Mouse (Mus musculus) limb, embryonic 12.5 days (tissue): ENCODE results near the gene Col6a2. TPM values are rescaled to one million over a fixed set of nuclear protein-coding genes. Genes with fewer than 3 reads are reported as not detected.

Experiments used
- ATAC-seq: fragments of 200-750 bp; cut with Nextera tagmentation; 2 replicates; pipeline ENCODE4 v1.8.0; 2017; ENCODE audit warnings: low read depth, moderate TSS enrichment; ENCODE audit not compliant: insufficient number of reproducible peaks, insufficient read depth, low FRiP score, low TSS enrichment
- H3K27ac ChIP-seq: fragments of 300-500 bp; sonication (generic); 2 replicates; pipeline ENCODE4 v1.5.1; 2016; ENCODE audit warnings: mild to moderate bottlenecking, moderate library complexity
- H3K27me3 ChIP-seq: fragments of 300-500 bp; sonication (generic); 2 replicates; pipeline ENCODE4 v1.6.1; 2016; ENCODE audit warnings: mild to moderate bottlenecking, moderate library complexity
- H3K36me3 ChIP-seq: fragments of 300-500 bp; sonication (generic); 2 replicates; pipeline ENCODE4 v1.6.1; 2016; ENCODE audit warnings: mild to moderate bottlenecking, moderate library complexity
- H3K4me1 ChIP-seq: fragments of 300-500 bp; sonication (generic); replicated peaks from 2 replicates; pipeline ENCODE4 v1.6.1; 2016
- H3K4me2 ChIP-seq: fragments of 300-500 bp; sonication (generic); 2 replicates; pipeline ENCODE4 v1.6.1; 2016; ENCODE audit warnings: mild to moderate bottlenecking, moderate library complexity
- H3K4me3 ChIP-seq: fragments of 300-500 bp; sonication (generic); replicated peaks from 2 replicates; pipeline ENCODE4 v1.5.1; 2016; ENCODE audit warnings: mild to moderate bottlenecking
- H3K9ac ChIP-seq: fragments of 300-500 bp; sonication (generic); replicated peaks from 2 replicates; pipeline ENCODE4 v1.6.1; 2016; ENCODE audit warnings: mild to moderate bottlenecking, moderate library complexity
- H3K9me3 ChIP-seq: fragments of 300-500 bp; sonication (generic); 2 replicates; pipeline ENCODE4 v1.6.1; 2016; ENCODE audit warnings: mild to moderate bottlenecking, moderate library complexity
- WGBS: fragments of 180-500 bp; shearing (Covaris S2); methylation state at CpG from one replicate; pipeline ENCODE4 v1.1.7; 2016; 5-methylcytosine and 5-hydroxymethylcytosine counted together
- polyA plus RNA-seq: library from polyadenylated mRNA; unstranded; fragments of >200 nt; fragmentation: Nextera tagmentation; extraction: Ambion mirVana; gene quantifications from 2 replicates; pipeline ENCODE4 v1.2.1, GENCODE M21; 2016

Gene Col6a2
- 47.6 and 54.7 TPM in 2 replicates for polyA plus RNA-seq

GRCm38 (mm10) chr10:76622928-76623680 lies at the start of gene Col6a2:
TSS of gene Col6a2 (minus strand) at chr10:76623630.
- H3K4me3 ChIP-seq: peak within 1 kb of the TSS; percentile 55
- H3K4me1 ChIP-seq: peaks cover 25% of the 10 kb centered on the region
- WGBS: 3% methylated on average over 28 of the region's 31 CpGs
- H3K4me2 ChIP-seq: peak within 1 kb of the TSS; percentile 67
- peak; percentile 93 for ATAC-seq
- peak within 1 kb of the TSS; percentile 79 for H3K9ac ChIP-seq
- H3K27me3 ChIP-seq: no peaks in the 10 kb centered on the region; the same call in 1 of the 2 replicates
- peak within 1 kb of the TSS; percentile 64; the same call in 1 of the 2 replicates for H3K27ac ChIP-seq
- H3K9me3 ChIP-seq: no peaks in the 10 kb centered on the region
- no peaks in the 10 kb centered on the region for H3K36me3 ChIP-seq

GRCm38 (mm10) chr10:76671939-76672338 lies 48.5 kb upstream of the Col6a2 start:
- H3K9me3 ChIP-seq: peaks cover 5% of the 10 kb centered on the region; the same call in 1 of the 2 replicates
- 55% methylated on average over 9 of the region's 9 CpGs for WGBS
- H3K9ac ChIP-seq: no peak overlapping the region
- peak; percentile 82 for ATAC-seq
- no peak overlapping the region for H3K4me2 ChIP-seq
- no peak overlapping the region for H3K4me3 ChIP-seq
- peaks cover 7% of the 10 kb centered on the region for H3K4me1 ChIP-seq
- peak overlapping the region; percentile 87 for H3K27ac ChIP-seq
- H3K27me3 ChIP-seq: no peaks in the 10 kb centered on the region
- H3K36me3 ChIP-seq: no peaks in the 10 kb centered on the region

- Histone ChIP-seq H3K4me1 (peaks cover 7% of the 10 kb centered on the region), H3K9me3 (peaks cover 19% of the 10 kb centered on the region; the same call in 1 of the 2 replicates), H3K9ac (no peak overlapping the region), H3K27ac (no peak overlapping the region), H3K4me3 (no peak overlapping the region), H3K27me3 (no peaks in the 10 kb centered on the region), H3K36me3 (no peaks in the 10 kb centered on the region), H3K4me2 (no peak overlapping the region)
- ATAC-seq: no peak
- 69% methylated on average over 7 of the region's 7 CpGs for WGBS
Measured at GRCm38 (mm10) chr10:76668947-76669284, 45.5 kb upstream of the Col6a2 start.

DNA sequence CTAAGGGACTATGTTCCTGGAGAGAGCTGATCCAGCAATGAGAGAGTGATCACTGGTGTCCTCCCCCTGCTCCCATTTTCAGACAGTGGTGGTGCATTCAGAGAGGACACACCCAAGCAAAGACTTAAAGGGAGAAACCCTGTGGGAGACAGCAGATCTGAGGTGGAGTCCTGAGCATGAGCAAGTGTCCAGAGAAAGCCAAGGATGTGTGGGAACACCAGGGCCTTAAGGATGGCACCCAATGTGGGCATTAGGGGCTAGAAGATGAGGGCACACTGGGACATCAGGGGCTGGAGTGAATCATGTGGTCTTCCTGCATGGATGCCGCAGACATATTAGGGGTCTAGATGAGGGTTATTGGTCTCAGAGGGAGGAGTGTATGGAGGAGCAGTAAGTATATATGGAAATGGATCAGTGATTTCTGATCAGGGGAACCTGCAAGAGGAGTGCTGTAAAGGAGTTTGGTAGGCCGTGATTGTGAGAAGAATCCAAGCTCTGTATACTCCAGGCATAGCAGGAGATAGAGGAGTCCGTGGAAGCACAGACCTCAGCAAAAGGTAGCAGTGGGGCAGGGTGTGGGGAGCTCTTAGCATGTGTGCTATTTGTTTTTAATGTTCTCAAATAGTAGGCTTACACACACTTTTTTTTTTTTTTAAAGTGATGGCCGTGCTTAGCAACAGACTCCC lies 45.0 kb upstream of the Col6a2 start:
- H3K27ac ChIP-seq: no peak overlapping the region

GRCm38 (mm10) chr10:76667197-76667805 lies 43.9 kb upstream of the Col6a2 start:
- peaks cover 7% of the 10 kb centered on the region for H3K4me1 ChIP-seq
- H3K4me2 ChIP-seq: no peak overlapping the region
- no peaks in the 10 kb centered on the region for H3K36me3 ChIP-seq
- WGBS: 88% methylated on average over 1 of the region's 1 CpGs
- H3K9ac ChIP-seq: no peak overlapping the region
- no peak overlapping the region for H3K4me3 ChIP-seq
- H3K27ac ChIP-seq: no peak overlapping the region
- H3K27me3 ChIP-seq: no peaks in the 10 kb centered on the region
- no peak for ATAC-seq
- peaks cover 19% of the 10 kb centered on the region; the same call in 1 of the 2 replicates for H3K9me3 ChIP-seq

More for the DNA sequence above, 45.0 kb upstream of the Col6a2 start:
- H3K36me3 ChIP-seq: no peaks in the 10 kb centered on the region
- no peak overlapping the region for H3K9ac ChIP-seq
- ATAC-seq: no peak
- H3K4me2 ChIP-seq: no peak overlapping the region
- no peaks in the 10 kb centered on the region for H3K27me3 ChIP-seq
- WGBS: 87% methylated on average over 4 of the region's 4 CpGs
- no peak overlapping the region for H3K4me3 ChIP-seq
- peaks cover 19% of the 10 kb centered on the region; the same call in 1 of the 2 replicates for H3K9me3 ChIP-seq
- peaks cover 7% of the 10 kb centered on the region for H3K4me1 ChIP-seq

DNA sequence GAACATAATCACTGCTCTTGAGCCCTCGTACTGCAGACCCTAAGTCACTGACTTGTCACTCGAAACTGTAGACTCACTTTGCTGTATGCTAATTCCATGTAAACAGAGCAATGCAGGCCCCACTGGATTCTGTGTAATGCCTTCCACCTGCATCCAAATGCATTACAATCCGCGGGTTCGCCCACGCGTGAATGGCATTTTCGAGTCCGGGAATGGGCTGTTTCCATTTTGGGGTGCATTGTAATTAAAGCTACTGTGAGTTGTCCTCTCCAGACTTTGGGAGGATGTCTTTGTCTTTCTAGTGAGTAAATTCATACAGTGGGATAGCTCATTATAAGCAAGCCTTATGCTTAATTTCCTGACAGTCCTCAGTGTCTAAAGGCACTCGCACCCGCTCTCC lies 42.1 kb upstream of the Col6a2 start:
- WGBS: 89% methylated on average over 11 of the region's 11 CpGs
- ATAC-seq: no peak

DNA sequence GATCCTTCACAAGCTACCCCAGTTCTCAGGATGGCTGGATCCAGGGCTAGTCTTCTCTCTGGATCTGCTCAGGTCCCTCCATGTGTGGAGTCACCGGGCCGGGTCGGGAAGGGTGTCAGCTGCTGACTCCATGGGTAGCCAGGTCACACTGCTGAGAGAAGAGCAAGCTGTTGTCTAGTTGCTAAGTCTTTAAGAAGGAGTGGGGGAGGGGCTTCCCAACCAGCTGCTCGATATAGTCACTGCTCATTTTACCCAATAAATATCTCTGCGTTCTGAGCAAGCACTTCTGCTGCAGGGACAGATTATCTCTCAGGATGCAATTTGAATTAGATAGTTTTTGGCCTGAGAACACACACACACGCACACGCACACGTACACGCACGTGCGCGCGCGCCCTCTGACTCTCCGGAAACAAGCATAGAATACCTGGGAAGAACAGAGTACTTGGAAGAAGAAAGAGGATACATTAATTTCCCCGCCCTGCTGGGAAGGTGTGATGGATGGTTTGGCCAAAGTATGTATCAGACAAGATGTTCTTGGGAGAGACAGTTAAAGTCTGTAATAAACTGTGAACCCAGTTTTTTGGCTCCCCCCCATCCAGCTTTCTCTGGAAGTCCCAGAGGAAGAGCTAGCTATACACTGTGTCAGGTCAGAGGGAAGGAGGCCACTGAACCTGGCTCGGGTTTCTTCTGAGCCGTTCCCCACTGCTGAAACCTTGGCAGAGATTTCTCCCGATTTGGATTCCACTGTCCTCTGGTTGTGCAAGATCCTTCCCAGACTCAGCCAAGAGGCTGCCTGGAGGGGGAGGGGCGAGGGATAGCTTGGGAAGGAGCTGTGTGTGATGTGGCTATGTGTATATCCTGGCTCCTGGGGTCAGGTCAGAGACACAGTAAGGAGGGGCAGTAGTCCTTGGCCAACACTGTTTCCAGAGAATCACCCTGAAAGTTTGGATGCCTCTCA lies 41.0 kb upstream of the Col6a2 start:
- no peaks in the 10 kb centered on the region for H3K27me3 ChIP-seq
- H3K4me3 ChIP-seq: no peak overlapping the region
- no peak overlapping the region for H3K9ac ChIP-seq
- no peak for ATAC-seq
- peaks cover 19% of the 10 kb centered on the region; the same call in 1 of the 2 replicates for H3K9me3 ChIP-seq
- 77% methylated on average over 20 of the region's 20 CpGs for WGBS
- no peaks in the 10 kb centered on the region for H3K36me3 ChIP-seq
- no peak overlapping the region for H3K4me2 ChIP-seq
- no peak overlapping the region for H3K27ac ChIP-seq
- H3K4me1 ChIP-seq: no peaks in the 10 kb centered on the region

More for the DNA sequence above, 42.1 kb upstream of the Col6a2 start:
- H3K36me3 ChIP-seq: no peaks in the 10 kb centered on the region
- H3K4me1 ChIP-seq: no peaks in the 10 kb centered on the region
- no peaks in the 10 kb centered on the region for H3K27me3 ChIP-seq
- H3K27ac ChIP-seq: no peak overlapping the region
- H3K4me3 ChIP-seq: no peak overlapping the region
- H3K9ac ChIP-seq: no peak overlapping the region
- no peak overlapping the region for H3K4me2 ChIP-seq
- peaks cover 19% of the 10 kb centered on the region; the same call in 1 of the 2 replicates for H3K9me3 ChIP-seq

- H3K27me3 ChIP-seq: no peaks in the 10 kb centered on the region
- H3K36me3 ChIP-seq: no peaks in the 10 kb centered on the region
- 65% methylated on average over 11 of the region's 11 CpGs for WGBS
- H3K4me2 ChIP-seq: no peak overlapping the region
- no peak overlapping the region for H3K9ac ChIP-seq
- H3K4me3 ChIP-seq: no peak overlapping the region
- peak overlapping the region; percentile 66; the same call in 1 of the 2 replicates for H3K27ac ChIP-seq
- ATAC-seq: peak; percentile 80; the same call in 1 of the 2 replicates
- H3K9me3 ChIP-seq: no peaks in the 10 kb centered on the region
- peaks cover 18% of the 10 kb centered on the region for H3K4me1 ChIP-seq
Measured at GRCm38 (mm10) chr10:76653345-76654336, 30.2 kb upstream of the Col6a2 start.

DNA sequence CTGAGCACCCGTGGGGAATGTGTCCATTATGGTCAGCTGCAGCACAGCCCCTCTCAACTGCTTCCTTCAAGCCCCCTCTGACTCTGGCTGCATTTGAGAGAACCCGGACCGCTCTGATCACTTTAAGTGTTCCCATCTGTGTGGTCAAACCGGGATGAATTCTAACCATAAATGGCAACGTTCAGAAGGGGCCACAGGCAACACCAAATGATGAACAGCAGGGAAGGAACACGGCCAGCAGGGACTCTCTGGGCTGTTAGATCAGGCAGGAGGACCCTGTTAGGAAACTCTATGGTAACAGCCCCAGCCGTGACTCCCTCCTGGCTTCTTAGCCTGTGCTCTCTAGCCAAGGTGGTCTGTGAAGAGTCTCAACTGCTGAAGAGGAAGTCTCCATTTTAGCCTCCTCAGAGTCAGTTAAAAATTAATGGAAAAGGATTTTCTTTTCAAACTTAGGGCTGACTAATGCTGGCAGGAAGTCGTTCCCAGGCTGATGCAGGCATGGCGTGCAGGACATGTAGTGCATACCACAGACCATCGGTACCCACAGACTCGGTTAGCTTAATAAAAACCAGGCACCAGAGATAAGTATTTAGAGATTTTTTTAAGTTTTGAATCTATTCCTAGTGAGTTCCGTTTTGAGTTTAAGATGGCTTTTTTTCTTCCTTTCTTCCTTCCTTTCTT lies 27.4 kb upstream of the Col6a2 start:
- Histone ChIP-seq H3K36me3 (no peaks in the 10 kb centered on the region), H3K4me3 (no peak overlapping the region), H3K27me3 (no peaks in the 10 kb centered on the region), H3K4me2 (peak overlapping the region; percentile 33), H3K4me1 (peaks cover 18% of the 10 kb centered on the region), H3K27ac (peak overlapping the region; percentile 76), H3K9me3 (no peaks in the 10 kb centered on the region), H3K9ac (no peak overlapping the region)
- ATAC-seq: no peak
- 28% methylated on average over 12 of the region's 12 CpGs for WGBS
